Mouse (Mus musculus) adrenal gland, postnatal 14 days (tissue): Measurements from ENCODE around the gene Bnip1. TPM values are rescaled to one million over a fixed set of nuclear protein-coding genes. Genes with fewer than 3 reads are reported as not detected.

Experiments
- DNase-seq: peaks from one replicate; pipeline ENCODE4 v3.0.0; 2021; ENCODE audit warnings: mixed read lengths
- long read RNA-seq, 2 experiments: library from polyadenylated mRNA; stranded (forward); transcript quantifications; one replicate each; pipeline ENCODE4 v2.0.0; 2021
- total RNA-seq: library from RNA; stranded (reverse); gene quantifications from 2 replicates; pipeline ENCODE4 v1.2.3, GENCODE M21; 2021

Gene Bnip1
- total RNA-seq = 21.6 and 28.6 TPM in 2 replicates
- long read RNA-seq, experiment 1, transcript Bnip1-201 (6 exons, 1,098 nt) = major isoform, 11 of 20 reads
- long read RNA-seq, experiment 1, partial matches to known transcripts = 3 of 20 reads
- long read RNA-seq, experiment 1, other reads (novel, unspliced or antisense) = 4 of 20 reads
- long read RNA-seq, experiment 2, transcript Bnip1-201 (6 exons, 1,098 nt) = major isoform, 17 of 20 reads
- long read RNA-seq, experiment 2, partial matches to known transcripts = 0 of 20 reads
- long read RNA-seq, experiment 2, other reads (novel, unspliced or antisense) = 1 of 20 reads

DNA sequence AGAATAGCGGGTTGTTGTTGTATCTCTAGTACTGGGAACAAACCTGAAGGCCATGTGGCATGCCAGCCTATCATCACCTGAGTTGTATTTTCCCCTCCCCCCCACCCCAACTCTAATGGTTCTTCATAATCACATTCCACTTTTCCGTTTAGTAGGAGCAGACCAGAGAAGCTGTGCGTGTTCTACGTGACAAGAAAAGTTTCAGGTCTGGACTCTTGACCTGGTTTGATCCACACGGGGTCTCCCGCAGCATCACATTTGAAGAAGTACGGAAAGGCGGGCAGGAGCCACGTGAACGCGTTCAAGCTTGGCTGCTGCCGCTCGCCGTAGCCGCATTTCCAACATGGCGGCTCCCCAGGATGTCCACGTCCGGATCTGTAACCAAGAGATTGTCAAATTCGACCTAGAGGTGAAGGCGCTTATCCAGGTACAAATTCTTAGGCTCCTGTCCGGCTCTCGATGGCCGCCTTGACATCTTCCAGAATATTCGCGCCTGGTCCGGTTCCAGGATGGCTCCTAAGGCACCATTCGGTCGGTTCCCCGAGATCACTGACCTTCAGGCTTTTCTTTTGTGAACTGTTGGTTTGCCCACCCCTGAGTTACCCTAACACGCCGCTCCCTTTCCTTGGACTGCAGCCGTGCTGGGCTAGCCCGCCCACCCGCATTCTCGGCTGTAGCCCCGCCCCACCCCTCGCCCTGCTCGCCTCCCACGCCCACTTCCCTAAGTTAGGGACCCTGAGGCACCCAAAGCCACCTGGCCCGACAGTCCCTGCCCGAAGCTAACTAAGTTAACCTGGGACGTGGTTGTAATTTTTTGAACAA is at the start of gene Bnip1:
Bnip1 (plus strand) TSS at position 317 of the 822 bp plus-strand sequence.
- DNase-seq = peak; percentile 87

DNA sequence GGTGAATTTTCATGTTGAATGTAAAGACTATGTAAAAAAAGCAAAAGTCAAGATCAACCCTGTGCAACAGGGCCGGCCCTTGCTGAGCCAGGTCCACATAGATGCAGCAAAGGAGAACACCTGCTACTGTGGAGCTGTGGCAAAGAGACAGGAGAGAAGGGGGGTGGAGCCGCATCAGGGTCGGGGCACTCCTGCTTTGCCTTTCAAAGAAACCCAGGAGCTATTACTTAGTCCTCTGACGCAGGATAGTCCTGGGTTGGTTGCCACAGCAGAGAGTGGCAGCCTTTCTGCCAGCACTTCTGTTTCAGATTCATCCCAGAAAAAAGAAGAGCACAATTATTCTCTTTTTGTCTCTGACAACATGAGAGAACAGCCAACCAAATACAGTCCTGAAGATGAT is 38.3 kb upstream of the Bnip1 start:
- no peak for DNase-seq

- DNase-seq = no peak
Observed at GRCm38 (mm10) chr17:26743294-26743693, 37.6 kb upstream of the Bnip1 start.

GRCm38 (mm10) chr17:26749975-26750374 is 30.9 kb upstream of the Bnip1 start:
- no peak for DNase-seq

DNA sequence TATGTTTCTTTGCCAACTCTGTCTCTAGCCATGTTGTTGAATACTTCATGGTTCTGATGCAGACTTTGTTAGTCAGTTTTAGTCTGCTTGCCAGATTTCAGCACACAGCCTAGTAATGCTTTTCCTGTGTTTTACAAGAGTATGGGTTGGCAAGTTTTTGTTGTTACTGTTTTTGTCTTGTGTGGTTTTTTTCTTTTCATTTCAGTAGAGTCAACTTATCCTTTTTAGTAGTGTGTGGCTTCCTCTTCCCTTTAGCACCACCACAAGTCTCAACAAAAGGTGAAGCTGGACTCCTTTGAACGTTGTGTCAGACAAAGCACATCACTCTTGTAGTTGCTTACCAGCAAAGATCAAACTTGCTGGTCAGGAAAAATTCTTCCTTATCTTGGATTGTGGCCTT is 28.6 kb upstream of the Bnip1 start:
- no peak for DNase-seq

DNA sequence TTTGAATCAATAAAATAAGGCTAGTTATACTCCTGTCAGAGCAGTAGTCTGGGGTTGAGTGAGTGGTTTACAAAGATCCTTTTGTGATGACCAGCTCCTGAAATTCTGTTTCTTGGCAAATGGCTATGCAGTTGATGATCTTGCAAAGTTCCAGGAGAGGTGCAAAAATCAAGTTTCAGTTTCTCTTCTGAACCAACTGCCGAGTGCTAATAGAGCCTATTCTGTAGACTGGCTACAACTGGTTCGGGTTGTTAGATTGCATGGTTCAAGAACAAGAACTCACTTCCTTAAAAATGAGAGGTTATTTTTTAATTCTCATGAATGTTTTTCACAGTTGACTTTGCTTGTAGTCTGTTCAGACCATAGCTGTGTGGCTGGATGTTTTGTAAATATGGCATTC is 27.4 kb upstream of the Bnip1 start:
- DNase-seq = no peak

- no peak for DNase-seq
Observed at GRCm38 (mm10) chr17:26767100-26767753, 13.6 kb upstream of the Bnip1 start.

GRCm38 (mm10) chr17:26767754-26768124 is 13.1 kb upstream of the Bnip1 start:
- DNase-seq = no peak

DNA sequence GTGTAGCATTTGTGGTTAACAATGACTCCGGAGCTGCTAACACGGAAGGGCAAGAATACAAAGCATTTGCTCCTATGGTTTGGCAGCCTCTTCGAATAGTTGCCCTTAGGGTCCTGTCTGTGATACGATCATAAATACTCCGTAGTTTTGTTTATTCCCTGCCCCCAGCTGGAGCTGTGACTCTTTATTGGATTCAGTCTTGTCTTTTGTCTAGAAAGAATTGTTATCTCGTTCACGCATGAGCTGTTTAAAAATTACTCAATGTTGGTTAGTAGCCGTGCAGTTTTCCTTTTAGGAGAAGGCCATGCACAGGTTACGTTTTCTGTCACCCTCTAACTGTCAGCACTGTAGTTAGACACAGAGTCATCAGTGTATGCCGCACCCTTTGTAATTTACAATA is 4.7 kb upstream of the Bnip1 start:
- no peak for DNase-seq

GRCm38 (mm10) chr17:26778001-26778400 is 2.9 kb upstream of the Bnip1 start:
- no peak for DNase-seq

DNA sequence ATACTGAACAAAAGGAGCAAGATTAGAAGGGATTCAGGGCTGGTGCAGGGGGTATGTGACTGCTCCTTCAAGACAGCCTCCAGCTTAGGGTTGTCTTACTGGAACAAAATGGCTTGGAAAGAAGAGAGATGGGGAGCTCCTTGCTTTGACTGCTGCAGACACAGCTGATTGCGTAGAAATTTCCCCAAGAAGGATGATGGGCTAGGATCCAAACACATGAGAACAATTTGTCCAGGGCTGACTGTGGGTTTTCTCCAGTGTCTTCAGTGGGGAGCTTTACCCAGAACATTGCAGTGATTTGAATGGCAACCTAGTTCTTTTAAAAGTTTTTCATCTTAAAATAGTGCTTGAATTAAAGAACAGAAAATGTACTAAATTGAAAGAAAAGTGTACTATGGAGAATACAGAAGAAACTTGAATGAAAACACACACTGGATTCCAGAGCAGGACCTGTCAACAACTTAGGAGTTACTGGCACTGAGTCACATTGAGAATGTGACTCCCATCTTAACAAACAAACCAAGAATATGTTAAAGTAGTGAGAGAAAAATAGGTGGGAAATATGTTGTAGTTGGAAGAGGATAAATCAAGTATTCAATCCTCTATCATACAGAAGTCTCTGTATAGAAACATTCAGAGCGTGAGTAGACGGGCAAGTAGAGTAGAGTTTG is 2.3 kb upstream of the Bnip1 start:
- DNase-seq = no peak

GRCm38 (mm10) chr17:26779471-26779870 is 1.4 kb upstream of the Bnip1 start:
- no peak for DNase-seq

DNA sequence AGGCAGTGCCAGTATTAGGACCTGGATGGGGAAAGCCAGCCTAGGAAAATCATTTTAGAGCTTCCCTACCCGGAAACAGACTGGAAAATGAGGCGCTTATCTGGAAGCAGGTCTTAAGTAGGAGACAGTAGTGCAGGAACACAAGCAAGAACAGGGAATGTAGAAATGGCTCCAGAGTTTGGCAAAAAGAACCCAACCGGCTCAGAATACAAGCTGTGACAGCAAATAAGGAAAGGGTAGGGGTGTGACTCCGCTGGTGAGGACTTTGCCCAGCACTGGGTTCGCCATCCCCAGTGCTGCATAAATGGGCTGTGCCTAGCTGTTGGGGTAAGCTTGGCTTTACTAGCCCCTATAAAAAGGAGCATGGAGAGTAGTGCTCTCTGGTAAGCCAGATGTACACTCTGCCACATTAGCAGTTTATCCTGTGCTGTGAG is 761 bp downstream of the Bnip1 start:
- no peak for DNase-seq

GRCm38 (mm10) chr17:26784525-26784924 is 3.7 kb downstream of the Bnip1 start:
- no peak for DNase-seq

DNA sequence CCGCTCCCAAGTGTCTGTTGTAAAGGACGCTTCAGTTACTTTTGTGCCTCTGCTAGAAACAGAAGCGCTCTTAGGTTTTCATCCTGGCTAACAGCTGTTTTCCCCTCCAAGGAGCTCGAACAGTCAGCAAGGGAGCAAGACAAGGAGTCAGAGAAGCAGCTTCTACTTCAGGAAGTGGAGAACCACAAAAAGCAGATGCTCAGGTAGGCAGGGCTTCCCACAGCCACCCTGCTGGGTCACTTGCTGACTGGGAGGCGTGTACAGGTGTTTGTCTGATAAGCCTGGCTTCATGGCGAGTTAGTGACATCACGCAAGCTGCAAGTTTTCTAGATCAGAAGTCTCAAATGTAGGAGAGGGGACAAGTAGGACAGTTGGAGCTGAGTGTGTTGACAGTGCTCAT is 5.7 kb downstream of the Bnip1 start:
- no peak for DNase-seq

DNA sequence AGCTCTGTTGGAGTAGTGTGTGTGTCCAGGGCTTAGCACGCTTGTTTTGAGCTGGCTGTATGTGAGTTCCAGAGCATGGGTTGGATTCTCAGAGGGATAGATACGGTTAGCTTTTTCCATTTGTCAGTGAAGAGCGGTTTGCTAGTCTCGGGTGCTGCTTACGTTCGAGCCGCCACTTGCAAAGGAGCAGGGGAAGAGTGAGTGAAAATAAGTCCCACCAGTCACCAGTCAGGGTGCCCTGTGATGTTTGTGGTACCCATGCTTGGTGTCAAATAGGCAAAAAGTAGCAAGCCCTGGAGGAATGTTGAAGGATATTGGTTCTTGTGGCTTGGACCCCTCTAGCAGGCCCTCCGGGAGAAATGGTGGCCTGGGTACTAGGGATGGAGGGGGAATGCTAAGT is 8.1 kb downstream of the Bnip1 start:
- no peak for DNase-seq

DNA sequence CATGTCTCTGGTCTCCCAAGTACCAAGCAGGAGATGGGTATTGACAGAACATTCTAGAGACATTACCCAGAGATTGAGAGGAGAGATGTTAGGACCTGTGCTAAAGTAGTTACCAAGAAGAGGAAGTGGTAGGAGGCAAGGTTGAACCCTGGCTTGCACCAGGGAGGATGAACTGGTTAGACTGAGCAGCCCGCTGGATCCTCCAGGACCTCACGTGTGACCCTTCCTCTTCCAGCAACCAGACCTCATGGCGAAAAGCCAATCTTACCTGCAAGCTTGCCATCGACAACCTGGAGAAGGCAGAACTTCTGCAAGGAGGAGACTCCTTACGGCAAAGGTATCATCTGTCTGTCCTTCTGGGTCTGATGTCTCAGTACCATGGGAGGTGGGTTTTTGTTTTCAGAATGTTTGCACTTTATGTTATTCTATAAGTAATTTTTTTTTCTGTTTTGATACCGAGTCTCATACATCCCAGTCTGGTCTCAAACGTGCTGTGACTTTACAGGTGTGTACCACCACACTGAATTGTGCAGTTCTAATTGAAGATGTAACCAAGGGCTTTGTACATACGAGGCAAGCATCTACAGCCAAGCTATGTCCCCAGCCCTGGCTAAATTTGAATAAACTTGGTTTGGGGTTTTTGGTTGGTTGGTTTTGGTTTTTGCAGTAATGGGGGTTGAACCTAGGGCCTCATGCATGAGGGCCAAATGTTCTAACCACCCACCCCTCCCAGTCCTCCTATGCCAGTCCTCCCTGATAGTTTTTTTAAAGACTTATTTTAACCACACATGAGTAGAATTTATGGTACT is 8.8 kb downstream of the Bnip1 start:
- no peak for DNase-seq

GRCm38 (mm10) chr17:26790269-26791214 is 9.7 kb downstream of the Bnip1 start:
- no peak for DNase-seq

DNA sequence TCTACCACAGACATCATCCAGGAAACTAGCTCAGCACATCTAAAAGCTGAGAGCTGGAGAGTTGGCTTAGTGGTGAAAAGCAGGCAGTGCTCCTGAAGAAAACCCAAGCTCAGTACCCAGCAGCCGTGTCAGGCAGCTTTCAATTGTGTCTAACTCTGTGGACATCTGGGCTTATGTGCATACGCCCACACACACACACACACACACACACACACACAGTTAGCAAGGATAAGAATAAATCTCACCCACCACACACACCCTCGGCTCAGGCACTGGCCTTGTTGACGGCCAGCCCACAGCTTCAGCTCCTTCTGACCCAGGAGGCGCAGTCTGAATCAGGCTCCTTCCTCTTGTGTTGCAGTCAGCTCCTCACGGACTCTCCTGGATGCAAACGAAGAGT is 10.7 kb downstream of the Bnip1 start:
- no peak for DNase-seq

GRCm38 (mm10) chr17:26792096-26792495 is 11.2 kb downstream of the Bnip1 start:
- peak; percentile 51 for DNase-seq
